Mouse (Mus musculus) CH12.LX (cell line): ENCODE measurements around the gene Fen1. TPM values are rescaled to one million over a fixed set of nuclear protein-coding genes. Genes with fewer than 3 reads are reported as not detected.

Experiments used
- DNase-seq: peaks from one replicate; pipeline ENCODE4 v3.0.0-alpha.2; 2013; ENCODE audit errors: extremely low read depth
- H3K27ac ChIP-seq: 2 replicates; pipeline ENCODE4 v1.5.1; 2012; ENCODE audit warnings: low read depth, mild to moderate bottlenecking, control low read depth, moderate library complexity; ENCODE audit not compliant: insufficient read depth
- H3K27me3 ChIP-seq: replicated peaks from 2 replicates; pipeline ENCODE3; 2012; ENCODE audit warnings: inconsistent platforms
- H3K36me3 ChIP-seq, 2 experiments: replicated peaks in 1 of 2; 2 replicates each; pipeline versions ENCODE3 to v1.6.1; 2012; ENCODE audit warnings: inconsistent platforms in 1 of 2, low read length in 1 of 2, mild to moderate bottlenecking in 1 of 2, mixed read lengths in 1 of 2, moderate library complexity in 1 of 2; ENCODE audit not compliant: control insufficient read depth in 1 of 2, insufficient read depth in 1 of 2
- H3K4me1 ChIP-seq, 2 experiments: 2 replicates each; pipeline ENCODE4 v1.6.1; 2012; ENCODE audit warnings: inconsistent platforms in 1 of 2, moderate library complexity in 1 of 2; ENCODE audit not compliant: insufficient read depth in 2 of 2, control insufficient read depth in 1 of 2
- H3K4me2 ChIP-seq: 2 replicates; pipeline ENCODE4 v1.6.1; 2012; ENCODE audit warnings: low read depth, mild to moderate bottlenecking, control low read depth; ENCODE audit not compliant: poor library complexity, insufficient read depth, severe bottlenecking
- H3K4me3 ChIP-seq, 3 experiments: fragments of 150-350 bp in 1 of 3; sonication (generic) in 1 of 3; replicated peaks in 1 of 3; 2 replicates each; pipeline versions ENCODE3 to v1.5.1; 2011 to 2012; ENCODE audit warnings: low read depth in 2 of 3, low read length in 2 of 3, mild to moderate bottlenecking in 2 of 3, moderate library complexity in 2 of 3, control low read depth in 1 of 3, improper control_type of control experiment in 1 of 3, inconsistent platforms in 1 of 3, mixed read lengths in 1 of 3; ENCODE audit not compliant: poor library complexity in 1 of 3
- H3K79me2 ChIP-seq: replicated peaks from 2 replicates; pipeline ENCODE4 v1.6.1; 2012; ENCODE audit warnings: mild to moderate bottlenecking, moderate library complexity; ENCODE audit not compliant: control insufficient read depth, poor library complexity, insufficient read depth, severe bottlenecking; ENCODE audit errors: extremely low read depth
- H3K9ac ChIP-seq: 2 replicates; pipeline ENCODE4 v1.6.1; 2012; ENCODE audit warnings: low read depth, mild to moderate bottlenecking, control low read depth, moderate library complexity; ENCODE audit not compliant: insufficient read depth
- H3K9me3 ChIP-seq: replicated peaks from 2 replicates; pipeline ENCODE3; 2012; ENCODE audit warnings: low read length, inconsistent platforms, mixed read lengths
- BHLHE40 ChIP-seq: IDR thresholded peaks from 2 replicates; pipeline ENCODE4 v1.6.1; 2011; ENCODE audit warnings: mild to moderate bottlenecking, low read depth, low read length, improper control_type of control experiment
- CHD2 ChIP-seq: IDR thresholded peaks from 2 replicates; pipeline ENCODE4 v1.6.1; 2011; ENCODE audit warnings: low read length, improper control_type of control experiment
- ELF1 ChIP-seq: IDR thresholded peaks from 2 replicates; pipeline ENCODE4 v1.6.1; 2014; ENCODE audit warnings: low read depth, mild to moderate bottlenecking, inconsistent platforms, low read length, improper control_type of control experiment
- HCFC1 ChIP-seq: IDR thresholded peaks from 2 replicates; pipeline ENCODE4 v1.6.1; 2012; ENCODE audit warnings: low read depth, mild to moderate bottlenecking, inconsistent platforms, low read length, improper control_type of control experiment
- JUND ChIP-seq: conservative IDR thresholded peaks from 2 replicates; pipeline ENCODE4 v1.6.1; 2011; ENCODE audit warnings: low read depth, low read length, improper control_type of control experiment
- KAT2A ChIP-seq: IDR thresholded peaks from 2 replicates; pipeline ENCODE4 v1.6.1; 2012; ENCODE audit warnings: low read length, improper control_type of control experiment, inconsistent platforms; ENCODE audit not compliant: insufficient replicate concordance
- MXI1 ChIP-seq: IDR thresholded peaks from 2 replicates; pipeline ENCODE4 v1.6.1; 2011; ENCODE audit warnings: mild to moderate bottlenecking, low read depth, low read length, improper control_type of control experiment
- NELFE ChIP-seq: IDR thresholded peaks from 2 replicates; pipeline ENCODE4 v1.6.1; 2011; ENCODE audit warnings: low read depth, low read length, improper control_type of control experiment
- POLR2AphosphoS2 ChIP-seq: IDR thresholded peaks from 2 replicates; pipeline ENCODE4 v1.6.1; 2011; ENCODE audit warnings: low read depth, low read length, improper control_type of control experiment
- RAD21 ChIP-seq: IDR thresholded peaks from 2 replicates; pipeline ENCODE4 v1.6.1; 2011; ENCODE audit warnings: low read depth, mild to moderate bottlenecking, low read length, improper control_type of control experiment, moderate library complexity
- TBP ChIP-seq: conservative IDR thresholded peaks from 2 replicates; pipeline ENCODE4 v1.6.1; 2011; ENCODE audit warnings: low read depth, low read length, improper control_type of control experiment
- UBTF ChIP-seq: IDR thresholded peaks from 2 replicates; pipeline ENCODE4 v1.6.1; 2012; ENCODE audit warnings: low read depth, mild to moderate bottlenecking, inconsistent platforms, low read length, improper control_type of control experiment, moderate library complexity
- USF1 ChIP-seq: IDR thresholded peaks from 2 replicates; pipeline ENCODE4 v1.6.1; 2014; ENCODE audit warnings: low read depth, mild to moderate bottlenecking, inconsistent platforms, low read length, improper control_type of control experiment
- USF2 ChIP-seq: conservative IDR thresholded peaks from 2 replicates; pipeline ENCODE4 v1.6.1; 2011; ENCODE audit warnings: low read depth, low read length, improper control_type of control experiment
- ZKSCAN1 ChIP-seq: IDR thresholded peaks from 2 replicates; pipeline ENCODE4 v1.6.1; 2012; ENCODE audit warnings: low read depth, inconsistent platforms, low read length, improper control_type of control experiment, borderline replicate concordance
- ZMIZ1 ChIP-seq: IDR thresholded peaks from 2 replicates; pipeline ENCODE4 v1.6.1; 2012; ENCODE audit warnings: low read depth, mild to moderate bottlenecking, inconsistent platforms, low read length, improper control_type of control experiment
- dilution Hi-C: fragments of 300-500 bp; cut with MboI; formaldehyde crosslinking; loops from 2 replicates; pipeline ENCODE4 v1.14.3; 2020; ENCODE audit warnings: low sequenced_read_pairs; ENCODE audit not compliant: extremely low pct_unique_long_range_greater_than_20kb, extremely low pct_ligation_motif_present
- in situ Hi-C: fragments of 300-500 bp; cut with MboI; formaldehyde crosslinking; loops from 3 replicates; pipeline ENCODE4 v1.14.3; 2019; ENCODE audit warnings: low sequenced_read_pairs, low pct_ligation_motif_present, low pct_unique_long_range_greater_than_20kb, mixed read lengths
- polyA plus RNA-seq: library from polyadenylated mRNA; unstranded; fragments of >175 nt; gene quantifications from 2 replicates; pipeline ENCODE4 v1.2.1, GENCODE M21; 2012; ENCODE audit warnings: low read depth; ENCODE audit not compliant: insufficient read length
- total RNA-seq, 2 experiments: library from RNA; depleted of rRNA; stranded (reverse); fragments of 300-350 nt in 1 of 2; fragments of >200 nt in 1 of 2; gene quantifications; 2 replicates each; pipeline ENCODE4 v1.2.3; 2012 to 2014

Fen1 gene
- total and polyA plus RNA-seq, 3 experiments: 111 to 156 (median 125) TPM

DNA sequence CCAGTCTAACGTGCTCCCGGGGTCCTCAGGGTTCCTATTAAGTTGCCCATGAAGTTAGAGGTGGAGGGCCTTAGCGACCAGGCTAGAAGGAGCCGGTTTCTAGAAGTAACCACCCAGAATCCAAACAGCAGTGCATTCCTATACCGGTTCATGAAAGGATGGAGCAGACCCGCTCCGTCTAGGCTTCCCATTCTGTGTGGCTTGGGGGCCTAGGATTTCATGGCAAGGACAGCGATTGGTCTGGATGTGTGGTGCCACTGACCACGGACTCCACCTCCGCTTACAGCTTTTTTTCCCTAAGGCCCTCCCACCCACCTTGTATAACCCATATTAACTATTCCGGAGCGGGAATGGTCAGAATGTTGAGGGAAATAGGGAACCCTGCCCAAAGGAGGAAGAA lies 19.9 kb downstream of the Fen1 start:
- no peaks in the 10 kb centered on the region for H3K9me3 ChIP-seq
- H3K27ac ChIP-seq: no peak overlapping the region
- no peaks in the 10 kb centered on the region for H3K79me2 ChIP-seq
- no peak for TF ChIP-seq USF1
- no peak for TF ChIP-seq UBTF
- no peak for TF ChIP-seq JUND
- TF ChIP-seq MXI1: no peak
- no peak for TF ChIP-seq RAD21
- no peak for TF ChIP-seq HCFC1
- no peak for TF ChIP-seq BHLHE40
- no peak for TF ChIP-seq NELFE
- TF ChIP-seq KAT2A: no peak
- TF ChIP-seq POLR2AphosphoS2: no peak
- no peak for DNase-seq
- H3K27me3 ChIP-seq: no peaks in the 10 kb centered on the region
- peak overlapping the region; percentile 42 for H3K4me2 ChIP-seq
- H3K9ac ChIP-seq: peak overlapping the region; percentile 88; the same call in 1 of the 2 replicates
- H3K36me3 ChIP-seq: peaks cover 28 to 47% of the 10 kb centered on the region in 2 experiments
- in situ Hi-C loops (no loop called here), dilution Hi-C loops (no loop called here)
- H3K4me1 ChIP-seq: peaks cover 12 to 22% of the 10 kb centered on the region in 2 experiments
- peak overlapping the region; percentile 77 to 90 (median 84) for H3K4me3 ChIP-seq

DNA sequence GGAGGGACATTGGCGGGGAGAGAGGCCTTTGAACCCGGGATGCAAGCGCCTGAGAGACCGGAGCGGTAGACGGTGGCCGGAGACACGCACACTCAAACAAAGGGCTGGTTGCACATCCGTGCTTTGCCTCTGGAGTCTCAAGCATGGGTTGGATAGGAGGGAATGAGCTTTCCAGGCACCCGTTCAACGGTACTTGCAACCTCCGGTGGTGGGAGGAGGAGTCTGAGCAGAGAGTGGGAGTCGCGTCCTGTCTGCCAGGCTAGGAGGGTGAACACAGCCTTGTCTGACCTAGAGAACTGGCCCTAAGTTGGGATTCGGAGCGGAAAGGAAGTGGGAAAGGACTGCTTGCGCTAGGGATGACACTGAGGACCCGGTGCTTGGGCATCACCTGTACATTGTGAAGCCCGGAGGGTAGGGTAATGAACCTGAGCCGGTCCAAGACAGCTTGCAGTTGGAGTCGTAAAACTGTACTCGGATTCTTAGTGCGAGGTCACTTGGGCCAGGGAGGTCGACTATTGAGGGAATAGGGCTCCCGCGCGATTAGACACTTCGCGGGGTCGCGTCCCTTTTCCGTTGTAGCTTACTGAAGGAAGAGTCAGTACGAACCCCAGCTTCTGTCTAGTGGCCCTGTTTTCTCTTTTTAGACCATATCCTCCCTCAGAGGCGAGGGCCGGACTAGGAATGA lies 20.5 kb downstream of the Fen1 start:
- Histone ChIP-seq H3K4me3 (peak overlapping the region; percentile 77 to 90 (median 84)), H3K36me3 (peaks cover 22 to 40% of the 10 kb centered on the region in 2 experiments), H3K27ac (peak overlapping the region; percentile 17), H3K4me1 (peaks cover 12 to 22% of the 10 kb centered on the region in 2 experiments), H3K4me2 (peak overlapping the region; percentile 42), H3K9me3 (peaks cover under 1% of the 10 kb centered on the region), H3K9ac (peak overlapping the region; percentile 88), H3K27me3 (no peaks in the 10 kb centered on the region)
- peak; percentile 40 for DNase-seq
- in situ Hi-C loops: no loop called here
- TF ChIP-seq CHD2 (no peak), UBTF (0 out of 2 replicates have a peak, but pooled peaks have one; percentile 23), ZKSCAN1 (no peak), USF2 (no peak), ELF1 (no peak), ZMIZ1 (no peak), JUND (no peak), TBP (no peak)
- TF ChIP-seq, all 38 proteins: peak for 1
- dilution Hi-C loops: no loop called here
- H3K79me2 ChIP-seq: no peaks in the 10 kb centered on the region
